Mouse (Mus musculus): ENCODE measurements around the gene Sdhd.

Gene Sdhd

GRCm38 (mm10) chr9:50590856-50591518 lies 12.6 kb downstream of the Sdhd start:
- in situ Hi-C loops (cut with MboI, MseI), result loop anchor here (5.0 kb wide), 1 partner anchor 64 kb away; the partner anchor contains the start of gene Pts

GRCm38 (mm10) chr9:50586955-50587354 lies 16.7 kb downstream of the Sdhd start:
- in situ Hi-C loops (cut with MboI, MseI), result no loop called here

- in situ Hi-C loops (cut with MboI, MseI), result no loop called here
These were observed 18.3 kb downstream of the Sdhd start for GRCm38 (mm10) chr9:50585145-50585818.

GRCm38 (mm10) chr9:50580370-50580769 lies 23.2 kb downstream of the Sdhd start:
- in situ Hi-C loops (cut with MboI, MseI), result no loop called here

- in situ Hi-C loops (cut with MboI, MseI), result no loop called here
These were observed 33.8 kb downstream of the Sdhd start for GRCm38 (mm10) chr9:50569599-50570525.

- in situ Hi-C loops (cut with MboI, MseI), result no loop called here
These were observed 35.7 kb downstream of the Sdhd start for GRCm38 (mm10) chr9:50567881-50568280.

GRCm38 (mm10) chr9:50567372-50567771 lies 36.2 kb downstream of the Sdhd start:
- in situ Hi-C loops (cut with MboI, MseI), result no loop called here

- in situ Hi-C loops (cut with MboI, MseI), result no loop called here
These were observed 37.7 kb downstream of the Sdhd start for GRCm38 (mm10) chr9:50565940-50566339.

- in situ Hi-C loops (cut with MboI, MseI), result no loop called here
These were observed 38.4 kb downstream of the Sdhd start for GRCm38 (mm10) chr9:50565173-50565572.

- in situ Hi-C loops (cut with MboI, MseI), result no loop called here
These were observed 41.7 kb downstream of the Sdhd start for GRCm38 (mm10) chr9:50561918-50562360.

- in situ Hi-C loops (cut with MboI, MseI), result no loop called here
These were observed 42.3 kb downstream of the Sdhd start, which contains the start of gene Tex12 for GRCm38 (mm10) chr9:50561145-50561917. Gene Tex12, minus strand, starts transcription at chr9:50561325.

- in situ Hi-C loops (cut with MboI, MseI), result no loop called here
These were observed 48.5 kb downstream of the Sdhd start, which contains the start of gene Bco2 for GRCm38 (mm10) chr9:50555094-50555446. Gene Bco2, minus strand, starts transcription at chr9:50555181.

GRCm38 (mm10) chr9:50554241-50555093 lies 49.1 kb downstream of the Sdhd start, which contains the start of gene Il18:
Gene Il18, plus strand, starts transcription at chr9:50554827.
- in situ Hi-C loops (cut with MboI, MseI), result no loop called here

- in situ Hi-C loops (cut with MboI, MseI), result no loop called here
These were observed 50.1 kb downstream of the Sdhd start for GRCm38 (mm10) chr9:50553547-50553946.

GRCm38 (mm10) chr9:50552206-50552605 lies 51.4 kb downstream of the Sdhd start:
- in situ Hi-C loops (cut with MboI, MseI), result no loop called here

- in situ Hi-C loops (cut with MboI, MseI), result no loop called here
These were observed 54.7 kb downstream of the Sdhd start for GRCm38 (mm10) chr9:50548936-50549335.

- in situ Hi-C loops (cut with MboI, MseI), result no loop called here
These were observed 55.6 kb downstream of the Sdhd start for GRCm38 (mm10) chr9:50547859-50548478.
